Mouse (Mus musculus) olfactory bulb, adult 2 months (tissue): Measurements from ENCODE around the gene Plbd2.

ENCODE experiments used
- CTCF ChIP-seq: fragments of 200-500 bp; IDR thresholded peaks from 2 replicates; pipeline ENCODE4 v1.5.1; 2012; ENCODE audit warnings: low read depth, mild to moderate bottlenecking, low read length, moderate library complexity; ENCODE audit not compliant: insufficient read depth
- POLR2A ChIP-seq: fragments of 200-500 bp; IDR thresholded peaks from 2 replicates; pipeline ENCODE4 v1.6.1; 2012; ENCODE audit warnings: mild to moderate bottlenecking, low read depth, low read length, moderate library complexity; ENCODE audit not compliant: insufficient read depth

GRCm38 (mm10) chr5:120495064-120495702 lies 8.2 kb downstream of the Plbd2 start:
- no peak for TF ChIP-seq CTCF
- no peak for TF ChIP-seq POLR2A
